Mouse (Mus musculus): ENCODE results near the gene Abhd5.

Abhd5 gene

GRCm38 (mm10) chr9:122415056-122415775 lies 63.8 kb downstream of the Abhd5 start:
- DNase-seq (ENCODE audit: low spot score), result no peak

GRCm38 (mm10) chr9:122416617-122417016 lies 65.2 kb downstream of the Abhd5 start:
- no peak for DNase-seq (ENCODE audit: low spot score)

- DNase-seq (ENCODE audit: low spot score), result no peak
Observed at GRCm38 (mm10) chr9:122420195-122420756, 68.9 kb downstream of the Abhd5 start.

GRCm38 (mm10) chr9:122420772-122421764 lies 69.7 kb downstream of the Abhd5 start:
- peak; percentile 87 for DNase-seq (ENCODE audit: low spot score)

GRCm38 (mm10) chr9:122421911-122422310 lies 70.5 kb downstream of the Abhd5 start:
- no peak for DNase-seq (ENCODE audit: low spot score)

- DNase-seq (ENCODE audit: low spot score), result no peak
Observed at GRCm38 (mm10) chr9:122422706-122423105, 71.3 kb downstream of the Abhd5 start.

- no peak for DNase-seq (ENCODE audit: low spot score)
Observed at GRCm38 (mm10) chr9:122423146-122423545, 71.7 kb downstream of the Abhd5 start.

GRCm38 (mm10) chr9:122424941-122425608 lies 73.7 kb downstream of the Abhd5 start:
- DNase-seq (ENCODE audit: low spot score), result peak; percentile 82

GRCm38 (mm10) chr9:122429058-122429649 lies 77.7 kb downstream of the Abhd5 start:
- DNase-seq (ENCODE audit: low spot score), result no peak

- no peak for DNase-seq (ENCODE audit: low spot score)
Observed at GRCm38 (mm10) chr9:122429685-122430084, 78.3 kb downstream of the Abhd5 start.
